15 mouse cellular contexts compared by ENCODE assay signal in the genomic region with DNA sequence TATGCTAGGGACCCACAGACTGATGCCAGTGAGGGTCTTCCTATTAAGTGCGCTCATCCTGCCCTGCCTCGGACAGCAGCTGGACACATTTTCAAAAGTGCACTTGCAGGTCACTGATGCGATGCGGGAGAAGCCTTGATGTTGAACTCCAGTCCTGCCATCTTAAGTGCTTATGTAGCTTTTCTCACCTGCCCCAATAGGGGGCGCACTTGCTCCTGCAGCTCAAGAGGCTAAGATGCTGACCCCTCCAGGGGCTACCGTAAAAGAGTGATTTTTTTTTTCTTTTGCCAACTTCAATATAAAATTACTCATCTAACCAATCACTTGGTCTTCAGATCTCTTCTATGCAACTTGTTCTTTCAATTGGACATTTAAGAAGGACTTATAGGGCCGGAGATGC.
DNase-seq lines count a peak whose midpoint lies in the region; ATAC-seq and TF ChIP-seq lines count a peak whose summit lies in the region.
"Had no signal": no experiment of that assay in that cellular context is flagged by ENCODE, and none has a peak within 500 bp of the region (broad histone marks: within the 10 kb centered on the region; RNA-seq: fewer than 3 reads in every experiment).

No protein-coding gene starts in this region.

- no peak for DNase-seq in kidney, postnatal 0 days (ENCODE audit: low spot score)
- peak; percentile 27 for DNase-seq in thymus, postnatal 0 days (ENCODE audit: low spot score)
- DNase-seq in thymus, postnatal 25 days = no peak
- peak; percentile 61 for DNase-seq in R1 (ENCODE audit: low read depth, low spot score)
- DNase-seq in stomach, postnatal 0 days (ENCODE audit: low spot score) = no peak
- no peak for DNase-seq in gastrocnemius, postnatal 14 days
- DNase-seq in right cerebral cortex, postnatal 36 days (ENCODE audit: low spot score in 2 of 2) = no peak
- DNase-seq: cerebellum, postnatal 10 days; kidney, adult 9 months; layer of hippocampus, adult 9-11 months; left cerebral cortex, postnatal 4 days; retina, postnatal 1 day had no signal

- intact Hi-C loops in gastrocnemius, postnatal 14 days (cut with DNase I; ENCODE audit: low total_unique reads) = no loop called here

- WGBS in kidney, postnatal 0 days = 77% methylated on average over 7 of the region's 7 CpGs
- 75% methylated on average over 7 of the region's 7 CpGs for WGBS in kidney, embryonic 16.5 days
- 76% methylated on average over 7 of the region's 7 CpGs for WGBS in stomach, postnatal 0 days

- no peak overlapping the region for H3K4me2 ChIP-seq in kidney, postnatal 0 days (ENCODE audit: low read length)
- no peak overlapping the region for H3K4me2 ChIP-seq in kidney, embryonic 16.5 days (replicated peaks; ENCODE audit: low read depth, low read length)
- no peak overlapping the region for H3K4me2 ChIP-seq in stomach, postnatal 0 days (replicated peaks; ENCODE audit: low read depth)
- H3K4me2 ChIP-seq: heart, embryonic 13.5 days; midbrain, embryonic 12.5 days had no signal

- H3K4me1 ChIP-seq in kidney, postnatal 0 days (replicated peaks; ENCODE audit: insufficient read depth, low read length) = no peaks in the 10 kb centered on the region
- no peaks in the 10 kb centered on the region for H3K4me1 ChIP-seq in kidney, embryonic 16.5 days (ENCODE audit: insufficient read depth, low read length)
- H3K4me1 ChIP-seq in stomach, postnatal 0 days (replicated peaks; ENCODE audit: control insufficient read depth, insufficient read depth) = no peaks in the 10 kb centered on the region
- H3K4me1 ChIP-seq: heart, embryonic 13.5 days; midbrain, embryonic 12.5 days had no signal

- no peak overlapping the region for H3K27ac ChIP-seq in kidney, postnatal 0 days
- no peak overlapping the region for H3K27ac ChIP-seq in kidney, embryonic 16.5 days (ENCODE audit: low read length)
- no peak overlapping the region for H3K27ac ChIP-seq in stomach, postnatal 0 days (replicated peaks)
- H3K27ac ChIP-seq: heart, embryonic 13.5 days; midbrain, embryonic 12.5 days had no signal

- peak; percentile 6; the same call in 1 of the 2 replicates for TF ChIP-seq CTCF in kidney, postnatal 0 days (IDR thresholded peaks at IDR 0.05; ENCODE audit: low read depth)
- peak; percentile 24; the same call in 1 of the 2 replicates for TF ChIP-seq CTCF in stomach, postnatal 0 days (IDR thresholded peaks at IDR 0.05; ENCODE audit: low read depth)

- no peak for ATAC-seq in kidney, postnatal 0 days (replicated peaks; ENCODE audit: low FRiP score, low read depth)
- no peak for ATAC-seq in kidney, embryonic 16.5 days (ENCODE audit: low FRiP score, low TSS enrichment)
- no peak for ATAC-seq in stomach, postnatal 0 days (ENCODE audit: low FRiP score, low TSS enrichment)

- no peaks in the 10 kb centered on the region for H3K36me3 ChIP-seq in kidney, postnatal 0 days (ENCODE audit: insufficient read depth, low read length)
- peaks cover 3% of the 10 kb centered on the region; the same call in 1 of the 2 replicates for H3K36me3 ChIP-seq in kidney, embryonic 16.5 days (ENCODE audit: insufficient read depth, low read length)
- no peaks in the 10 kb centered on the region for H3K36me3 ChIP-seq in stomach, postnatal 0 days (ENCODE audit: control insufficient read depth, insufficient read depth, low read length)

- no peak overlapping the region for H3K4me3 ChIP-seq in kidney, postnatal 0 days (replicated peaks; ENCODE audit: low read depth, low read length)
- no peak overlapping the region for H3K4me3 ChIP-seq in kidney, embryonic 16.5 days (ENCODE audit: low read length)
- H3K4me3 ChIP-seq in stomach, postnatal 0 days (ENCODE audit: low read depth, low read length) = no peak overlapping the region
- H3K4me3 ChIP-seq: heart, embryonic 13.5 days; midbrain, embryonic 12.5 days had no signal

- TF ChIP-seq EP300 in stomach, postnatal 0 days (optimal IDR thresholded peaks at IDR 0.05) = no peak

- no peaks in the 10 kb centered on the region for H3K27me3 ChIP-seq in kidney, postnatal 0 days (ENCODE audit: insufficient read depth, low read length)
- H3K27me3 ChIP-seq in kidney, embryonic 16.5 days (ENCODE audit: insufficient read depth, low read length) = no peaks in the 10 kb centered on the region
- no peaks in the 10 kb centered on the region for H3K27me3 ChIP-seq in stomach, postnatal 0 days (ENCODE audit: control insufficient read depth, insufficient read depth, low read length)
- H3K27me3 ChIP-seq: heart, embryonic 13.5 days; midbrain, embryonic 12.5 days had no signal

- H3K9ac ChIP-seq in kidney, postnatal 0 days (ENCODE audit: low read depth, low read length) = no peak overlapping the region
- H3K9ac ChIP-seq in kidney, embryonic 16.5 days (replicated peaks; ENCODE audit: low read length) = no peak overlapping the region
- no peak overlapping the region for H3K9ac ChIP-seq in stomach, postnatal 0 days (ENCODE audit: low read length)
- H3K9ac ChIP-seq: heart, embryonic 13.5 days; midbrain, embryonic 12.5 days had no signal

- H3K9me3 ChIP-seq in kidney, postnatal 0 days (replicated peaks; ENCODE audit: low read length) = no peaks in the 10 kb centered on the region
- H3K9me3 ChIP-seq in kidney, embryonic 16.5 days (ENCODE audit: low read length) = no peaks in the 10 kb centered on the region
- H3K9me3 ChIP-seq in stomach, postnatal 0 days (ENCODE audit: control insufficient read depth, low read length) = no peaks in the 10 kb centered on the region
- H3K9me3 ChIP-seq: heart, embryonic 13.5 days; midbrain, embryonic 12.5 days had no signal

Comparison
In these comparisons a context has a peak if more than half of its experiments do, and no peak if none do; other contexts are left out.
1. DNase-seq: peak in thymus, postnatal 0 days (single experiment) and R1 (single experiment); none in kidney, postnatal 0 days (single experiment), thymus, postnatal 25 days (single experiment), stomach, postnatal 0 days (single experiment), gastrocnemius, postnatal 14 days (single experiment) and right cerebral cortex, postnatal 36 days (0 of 2).